Mouse (Mus musculus) stomach, postnatal 0 days (tissue): ENCODE measurements at regions not wholly inside any gene's neighbourhood (a gene's known extent, or its start where the extent isn't known, plus 50 kb on each side); places are given as distances from the start of the nearest gene placed in this dataset.
A peak's percentile ranks its signal among the peaks of the same experiment; 100 is the strongest.

ENCODE experiments used
- ATAC-seq: fragments of 200-750 bp; cut with Nextera tagmentation; 2 replicates; pipeline ENCODE4 v1.8.0; 2017; ENCODE audit not compliant: low FRiP score, low TSS enrichment
- DNase-seq: peaks from one replicate; pipeline ENCODE4 v3.0.0-alpha.2; 2016; ENCODE audit warnings: low spot score
- H3K27ac ChIP-seq: fragments of 300-500 bp; sonication (generic); replicated peaks from 2 replicates; pipeline ENCODE4 v1.5.1; 2014; ENCODE audit warnings: mild to moderate bottlenecking, control low read depth
- H3K27me3 ChIP-seq: fragments of 300-500 bp; sonication (generic); 2 replicates; pipeline ENCODE4 v1.6.1; 2014; ENCODE audit warnings: low read length; ENCODE audit not compliant: control insufficient read depth, insufficient read depth
- H3K36me3 ChIP-seq: fragments of 300-500 bp; sonication (generic); 2 replicates; pipeline ENCODE4 v1.6.1; 2014; ENCODE audit warnings: low read length, mixed read lengths; ENCODE audit not compliant: control insufficient read depth, insufficient read depth
- H3K4me1 ChIP-seq: fragments of 300-500 bp; sonication (generic); replicated peaks from 2 replicates; pipeline ENCODE4 v1.6.1; 2014; ENCODE audit warnings: antibody characterized with exemption; ENCODE audit not compliant: control insufficient read depth, insufficient read depth
- H3K4me2 ChIP-seq: fragments of 300-500 bp; sonication (generic); replicated peaks from 2 replicates; pipeline ENCODE4 v1.6.1; 2014; ENCODE audit warnings: low read depth, mild to moderate bottlenecking, control low read depth, moderate library complexity
- H3K4me3 ChIP-seq: fragments of 300-500 bp; sonication (generic); 2 replicates; pipeline ENCODE4 v1.5.1; 2014; ENCODE audit warnings: low read depth, low read length, control low read depth
- H3K9ac ChIP-seq: fragments of 300-500 bp; sonication (generic); 2 replicates; pipeline ENCODE4 v1.6.1; 2014; ENCODE audit warnings: mild to moderate bottlenecking, low read length, control low read depth, mixed read lengths
- H3K9me3 ChIP-seq: fragments of 300-500 bp; sonication (generic); 2 replicates; pipeline ENCODE4 v1.6.1; 2016; ENCODE audit warnings: low read length; ENCODE audit not compliant: control insufficient read depth
- CTCF ChIP-seq: IDR thresholded peaks from 2 replicates; pipeline ENCODE4 v1.5.1; 2016; ENCODE audit warnings: antibody characterized with exemption, low read depth, mild to moderate bottlenecking, moderate library complexity
- EP300 ChIP-seq: optimal IDR thresholded peaks from 2 replicates; pipeline ENCODE3; 2016; ENCODE audit warnings: antibody characterized with exemption
- WGBS: fragments of 180-500 bp; shearing (Covaris S2); extraction: QIAGEN DNeasy Blood & Tissue Kit; methylation state at CpG from one replicate; pipeline ENCODE4 v1.1.7; 2014; 5-methylcytosine and 5-hydroxymethylcytosine counted together

DNA sequence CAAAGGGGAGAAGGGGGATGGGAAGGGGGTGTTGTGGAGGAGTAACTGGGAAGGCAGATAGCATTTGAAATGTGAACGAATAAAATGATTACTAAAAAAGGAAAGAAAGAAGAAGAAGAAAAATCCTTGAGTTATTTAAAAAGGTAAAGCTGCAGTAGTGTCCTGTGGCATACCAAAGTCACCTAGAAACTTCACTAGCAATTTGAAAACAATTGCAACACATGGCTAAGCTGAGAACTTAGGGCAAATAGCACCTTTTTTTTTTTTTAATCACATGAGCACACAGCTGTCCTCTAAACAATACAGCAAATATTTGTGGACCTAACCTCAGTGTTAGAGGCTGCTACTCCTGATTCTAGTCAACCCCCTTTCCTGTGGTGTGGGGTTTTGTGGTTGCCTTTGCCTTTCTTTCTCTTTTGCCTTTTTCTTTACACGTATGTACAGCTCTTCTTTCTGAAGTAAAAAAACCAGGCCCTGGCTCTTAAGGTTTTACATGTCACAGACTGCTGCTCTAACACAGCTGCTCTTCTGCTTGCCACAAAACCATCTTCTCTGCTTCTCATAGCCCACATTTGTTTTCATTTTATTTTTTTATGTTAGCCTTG lies 71.6 kb upstream of the Ctsc start:
- ATAC-seq: no peak
- no peaks in the 10 kb centered on the region for H3K4me1 ChIP-seq
- H3K4me3 ChIP-seq: no peak overlapping the region
- H3K36me3 ChIP-seq: no peaks in the 10 kb centered on the region
- H3K9me3 ChIP-seq: no peaks in the 10 kb centered on the region
- 47% methylated on average over 2 of the region's 2 CpGs for WGBS
- H3K9ac ChIP-seq: no peak overlapping the region
- no peak overlapping the region for H3K4me2 ChIP-seq
- DNase-seq: no peak
- no peaks in the 10 kb centered on the region for H3K27me3 ChIP-seq
- H3K27ac ChIP-seq: no peak overlapping the region
- TF ChIP-seq CTCF (no peak), EP300 (no peak)

DNA sequence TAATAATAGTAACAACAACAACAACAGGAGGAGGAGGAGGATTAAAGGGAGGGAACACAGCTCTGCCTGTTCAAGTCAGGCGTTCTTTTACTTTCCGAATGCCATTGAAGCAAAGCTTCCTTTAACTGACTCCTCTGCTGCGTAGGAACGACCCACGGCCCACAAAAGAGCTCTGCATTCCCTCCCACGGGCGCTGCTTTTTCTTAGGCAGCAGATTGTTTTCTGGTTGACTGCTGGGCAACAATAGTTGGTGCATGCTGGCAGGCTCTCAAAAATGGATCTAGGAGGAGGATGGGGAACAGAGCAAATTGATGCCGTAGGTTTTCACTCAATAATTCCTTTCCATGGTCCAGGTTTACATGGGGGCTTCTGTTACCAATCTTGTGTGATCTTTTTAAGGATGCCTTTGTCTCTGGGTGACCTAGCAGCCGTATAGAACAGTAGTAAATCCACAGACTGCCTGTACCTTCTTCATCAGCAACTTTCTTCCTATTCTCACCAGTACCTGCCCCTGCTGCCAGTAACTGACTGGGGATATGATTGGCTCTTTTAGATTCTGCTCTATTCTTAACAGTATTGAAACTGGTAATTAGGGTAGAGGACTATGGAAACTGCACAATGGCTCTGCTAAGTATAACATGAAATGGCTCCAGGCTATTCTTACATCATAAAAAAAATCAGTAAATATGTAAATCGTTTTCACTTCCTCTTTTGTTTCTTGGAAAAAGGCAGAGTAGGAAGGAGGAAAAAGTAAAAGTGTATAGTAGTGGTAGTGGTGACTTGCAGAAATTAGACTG lies 70.8 kb upstream of the Ctsc start:
- Histone ChIP-seq H3K4me2 (no peak overlapping the region), H3K9me3 (no peaks in the 10 kb centered on the region), H3K36me3 (no peaks in the 10 kb centered on the region), H3K9ac (no peak overlapping the region), H3K4me3 (no peak overlapping the region), H3K27ac (no peak overlapping the region), H3K27me3 (no peaks in the 10 kb centered on the region), H3K4me1 (no peaks in the 10 kb centered on the region)
- ATAC-seq: no peak
- TF ChIP-seq CTCF: no peak
- no peak for TF ChIP-seq EP300
- 56% methylated on average over 10 of the region's 10 CpGs for WGBS
- DNase-seq: no peak

- DNase-seq (no peak), ATAC-seq (no peak)
- Histone ChIP-seq H3K27me3 (no peaks in the 10 kb centered on the region), H3K4me2 (no peak overlapping the region), H3K4me3 (no peak overlapping the region), H3K27ac (no peak overlapping the region), H3K9ac (no peak overlapping the region), H3K9me3 (no peaks in the 10 kb centered on the region), H3K36me3 (no peaks in the 10 kb centered on the region), H3K4me1 (no peaks in the 10 kb centered on the region)
- no peak for TF ChIP-seq EP300
- TF ChIP-seq CTCF: no peak
- WGBS: 35% methylated on average over 2 of the region's 2 CpGs
These were observed 63.1 kb upstream of the Ctsc start for GRCm38 (mm10) chr7:88214713-88215198.

DNA sequence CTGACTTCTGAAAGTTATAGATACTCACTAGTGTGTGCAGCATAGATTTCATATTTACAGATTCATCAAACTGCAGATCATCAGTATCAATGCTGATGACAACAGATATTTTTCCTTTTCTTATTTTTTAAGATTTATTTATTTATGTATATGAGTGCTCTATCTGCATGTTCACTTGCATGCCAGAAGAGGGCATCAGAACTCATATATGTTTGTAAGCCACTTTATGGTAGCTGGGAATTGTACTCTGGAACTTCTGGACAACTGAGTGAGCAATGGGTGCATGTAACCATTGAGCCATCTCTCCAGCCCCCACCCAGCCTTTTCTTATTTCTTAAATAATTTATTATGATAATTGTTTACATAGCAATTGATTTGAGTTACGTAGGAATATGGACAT lies 62.5 kb upstream of the Ctsc start:
- ATAC-seq (no peak), DNase-seq (no peak)
- Histone ChIP-seq H3K9ac (no peak overlapping the region), H3K4me1 (no peaks in the 10 kb centered on the region), H3K27me3 (no peaks in the 10 kb centered on the region), H3K4me2 (no peak overlapping the region), H3K4me3 (no peak overlapping the region), H3K36me3 (no peaks in the 10 kb centered on the region), H3K27ac (no peak overlapping the region), H3K9me3 (no peaks in the 10 kb centered on the region)
- 78% methylated on average over 1 of the region's 1 CpGs for WGBS
- TF ChIP-seq EP300 (no peak), CTCF (peak; percentile 60)

DNA sequence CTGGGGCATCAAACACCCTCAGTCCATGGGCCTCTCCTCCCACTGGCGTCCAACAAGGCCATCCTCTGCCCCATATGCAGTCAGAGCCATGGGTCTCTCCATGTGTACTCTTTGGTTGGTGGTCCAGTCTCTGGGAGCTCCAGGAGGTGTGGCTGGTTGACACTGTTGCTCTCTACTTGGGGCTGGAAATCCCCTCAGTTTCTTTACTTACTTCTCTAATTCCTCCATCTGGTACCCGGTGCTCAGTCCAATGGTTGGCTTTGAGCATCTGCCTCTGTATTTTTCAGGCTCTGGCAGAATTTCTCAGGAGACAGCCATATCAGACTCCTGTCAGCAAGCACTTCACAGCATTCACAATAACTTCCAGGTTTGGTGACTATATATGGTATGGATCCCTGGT lies 55.7 kb upstream of the Ctsc start:
- Histone ChIP-seq H3K4me2 (no peak overlapping the region), H3K4me3 (no peak overlapping the region), H3K4me1 (no peaks in the 10 kb centered on the region), H3K9me3 (no peaks in the 10 kb centered on the region), H3K27me3 (no peaks in the 10 kb centered on the region), H3K9ac (no peak overlapping the region), H3K36me3 (no peaks in the 10 kb centered on the region), H3K27ac (no peak overlapping the region)
- TF ChIP-seq CTCF (no peak), EP300 (no peak)
- WGBS: 80% methylated on average over 2 of the region's 2 CpGs
- ATAC-seq: no peak
- no peak for DNase-seq

- no peak overlapping the region for H3K9ac ChIP-seq
- no peaks in the 10 kb centered on the region for H3K36me3 ChIP-seq
- ATAC-seq: no peak
- H3K4me3 ChIP-seq: no peak overlapping the region
- TF ChIP-seq EP300 (no peak), CTCF (no peak)
- no peaks in the 10 kb centered on the region for H3K9me3 ChIP-seq
- no peaks in the 10 kb centered on the region for H3K4me1 ChIP-seq
- no peak overlapping the region for H3K27ac ChIP-seq
- no peak overlapping the region for H3K4me2 ChIP-seq
- no peak for DNase-seq
- WGBS: 71% methylated on average over 1 of the region's 1 CpGs
- H3K27me3 ChIP-seq: no peaks in the 10 kb centered on the region
These were observed 52.1 kb upstream of the Ctsc start for GRCm38 (mm10) chr7:88225800-88226199.
